Mouse (Mus musculus) small intestine, adult 2 months (tissue): ENCODE data around the gene Fancc.

ENCODE experiments used
- CTCF ChIP-seq: fragments of 200-500 bp; IDR thresholded peaks from 2 replicates; pipeline ENCODE4 v1.5.1; 2012; ENCODE audit warnings: low read depth, mild to moderate bottlenecking, control low read depth, inconsistent platforms, low read length, moderate library complexity, mixed read lengths; ENCODE audit not compliant: insufficient replicate concordance, insufficient read length; ENCODE audit errors: extremely low read depth
- POLR2A ChIP-seq: fragments of 200-500 bp; IDR thresholded peaks from 2 replicates; pipeline ENCODE4 v1.6.1; 2012; ENCODE audit warnings: low read depth, mild to moderate bottlenecking, control low read depth, inconsistent platforms, low read length, moderate library complexity

GRCm38 (mm10) chr13:63258671-63259070, 238.4 kb downstream of the Fancc start:
- TF ChIP-seq POLR2A = no peak
- no peak for TF ChIP-seq CTCF
